ENCODE assay signal across 34 mouse cellular contexts in the genomic region with DNA sequence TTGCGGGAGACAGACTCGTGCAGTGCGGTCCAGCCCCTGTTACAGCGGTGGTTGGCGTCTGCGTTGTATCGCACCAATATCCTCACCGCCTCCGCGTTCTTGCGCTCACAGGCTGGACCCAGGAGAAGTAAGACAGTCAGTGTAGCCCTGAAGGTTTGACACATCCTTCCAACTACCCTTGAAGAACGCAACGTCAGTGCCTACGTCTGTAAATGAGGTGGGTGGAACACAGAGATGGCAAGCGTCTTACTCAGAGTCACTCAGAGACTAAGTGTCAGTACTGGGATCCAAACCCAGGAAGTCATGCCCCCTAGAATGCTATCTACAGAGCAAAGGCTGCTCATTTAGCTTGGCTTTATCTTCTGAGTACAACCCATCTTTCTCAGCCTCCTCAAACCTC. TPM values are rescaled to one million over a fixed set of nuclear protein-coding genes. Genes with fewer than 3 reads are reported as not detected.
DNase-seq lines count a peak whose midpoint lies in the region; ATAC-seq and TF ChIP-seq lines count a peak whose summit lies in the region.
"Had no signal": no experiment of that assay in that cellular context is flagged by ENCODE, and none has a peak within 500 bp of the region (broad histone marks: within the 10 kb centered on the region; RNA-seq: fewer than 3 reads in every experiment).

No protein-coding gene starts in this region.

- H3K27ac ChIP-seq in gastrocnemius, adult 2 months = peak overlapping the region; percentile 24; the same call in 1 of the 2 replicates
- peak overlapping the region; percentile 67; the same call in 1 of the 2 replicates for H3K27ac ChIP-seq in spleen, adult 2 months (ENCODE audit: insufficient read depth, low read length)
- no peak overlapping the region for H3K27ac ChIP-seq in layer of hippocampus, adult 2 months
- H3K27ac ChIP-seq in forebrain, postnatal 0 days (ENCODE audit: low read depth, low read length) = no peak overlapping the region
- H3K27ac ChIP-seq: forebrain, embryonic 13.5 days; hindbrain, embryonic 10.5 days; hindbrain, embryonic 15.5 days; intestine, embryonic 15.5 days; kidney, postnatal 0 days; limb, embryonic 10.5 days; limb, embryonic 15.5 days; liver, embryonic 13.5 days; midbrain, embryonic 12.5 days; neural tube, embryonic 13.5 days had no signal

- no peak for DNase-seq in gastrocnemius, adult 2 months
- DNase-seq in gastrocnemius, adult 18-20 months (ENCODE audit: low spot score) = no peak
- no peak for DNase-seq in spleen, adult 2 months (ENCODE audit: low read depth in 1 of 2, low spot score in 2 of 2)
- no peak for DNase-seq in spleen, postnatal 10 days (ENCODE audit: low spot score in 2 of 2)
- DNase-seq in naive thymus-derived CD4-positive, alpha-beta T cell, adult 2 months (ENCODE audit: low read depth) = peak; percentile 62
- no peak for DNase-seq in layer of hippocampus, adult 2 months (ENCODE audit: low spot score in 2 of 2)
- no peak for DNase-seq in forebrain, postnatal 0 days
- DNase-seq: adrenal gland, postnatal 36 days; cerebellum, adult 9-10 months; cerebellum, postnatal 36 days; gastrocnemius, postnatal 36 days; heart, adult 18-20 months; heart, postnatal 10 days; kidney, adult 2 months; layer of hippocampus, postnatal 36 days; liver, embryonic 13.5 days; lung, adult 18-20 months; lung, postnatal 4 days had no signal

- no peaks in the 10 kb centered on the region for H3K27me3 ChIP-seq in spleen, adult 2 months (ENCODE audit: control insufficient read depth, insufficient read depth, low read length)
- H3K27me3 ChIP-seq in forebrain, postnatal 0 days (ENCODE audit: insufficient read depth, low read length) = no peaks in the 10 kb centered on the region
- H3K27me3 ChIP-seq: forebrain, embryonic 13.5 days; intestine, embryonic 15.5 days; limb, embryonic 15.5 days; liver, embryonic 13.5 days had no signal

- no peaks in the 10 kb centered on the region for H3K9me3 ChIP-seq in forebrain, postnatal 0 days (ENCODE audit: low read length)
- H3K9me3 ChIP-seq: forebrain, embryonic 13.5 days; hindbrain, embryonic 10.5 days; hindbrain, embryonic 15.5 days; intestine, embryonic 15.5 days; limb, embryonic 10.5 days; limb, embryonic 15.5 days; liver, embryonic 13.5 days; megakaryocyte, embryonic 14.5 days; midbrain, embryonic 12.5 days; neural tube, embryonic 13.5 days had no signal

- peak; percentile 9 for ATAC-seq in CD4-positive, CD25-positive, alpha-beta regulatory T cell, adult 4 months
- ATAC-seq in forebrain, postnatal 0 days = no peak
- ATAC-seq: forebrain, embryonic 13.5 days; intestine, embryonic 15.5 days; lung, postnatal 0 days had no signal

- 92% methylated on average over 15 of the region's 15 CpGs for WGBS in spleen, adult 2 months
- WGBS in forebrain, postnatal 0 days = 95% methylated on average over 15 of the region's 15 CpGs

- TF ChIP-seq POLR2A in spleen, adult 2 months (IDR thresholded peaks at IDR 0.05; ENCODE audit: low read depth, low read length) = no peak

- H3K36me3 ChIP-seq in spleen, adult 2 months (ENCODE audit: control insufficient read depth, insufficient read depth, low read length) = no peaks in the 10 kb centered on the region
- H3K36me3 ChIP-seq in forebrain, postnatal 0 days (ENCODE audit: insufficient read depth) = no peaks in the 10 kb centered on the region
- H3K36me3 ChIP-seq: hindbrain, embryonic 10.5 days; hindbrain, embryonic 15.5 days; intestine, embryonic 15.5 days; limb, embryonic 10.5 days; limb, embryonic 15.5 days; liver, embryonic 13.5 days; midbrain, embryonic 12.5 days; neural tube, embryonic 13.5 days had no signal

- intact Hi-C loops in gastrocnemius, adult 2 months (cut with DNase I) = no loop called here

- H3K4me3 ChIP-seq in gastrocnemius, adult 2 months = no peak overlapping the region
- H3K4me3 ChIP-seq in spleen, adult 2 months (ENCODE audit: extremely low read depth, insufficient read depth, insufficient read length) = no peak overlapping the region
- no peak overlapping the region for H3K4me3 ChIP-seq in layer of hippocampus, adult 2 months
- no peak overlapping the region for H3K4me3 ChIP-seq in forebrain, postnatal 0 days (ENCODE audit: low read depth, low read length)
- H3K4me3 ChIP-seq: forebrain, embryonic 13.5 days; hindbrain, embryonic 10.5 days; hindbrain, embryonic 15.5 days; intestine, embryonic 15.5 days; limb, embryonic 10.5 days; limb, embryonic 15.5 days; liver, embryonic 13.5 days; megakaryocyte, embryonic 14.5 days; midbrain, embryonic 12.5 days; myocyte; neural tube, embryonic 13.5 days had no signal

- peaks cover 26% of the 10 kb centered on the region; the same call in 1 of the 2 replicates for H3K4me1 ChIP-seq in spleen, adult 2 months (ENCODE audit: control insufficient read depth, insufficient read depth, insufficient read length)
- H3K4me1 ChIP-seq in forebrain, postnatal 0 days (ENCODE audit: insufficient read depth) = no peaks in the 10 kb centered on the region
- H3K4me1 ChIP-seq: hindbrain, embryonic 15.5 days; liver, embryonic 13.5 days; neural tube, embryonic 13.5 days had no signal

- no peak for TF ChIP-seq CTCF in gastrocnemius, adult 2 months (IDR thresholded peaks at IDR 0.05)
- TF ChIP-seq CTCF in spleen, adult 2 months (IDR thresholded peaks at IDR 0.05; ENCODE audit: extremely low read depth, insufficient read depth, insufficient read length, insufficient replicate concordance) = no peak
- no peak for TF ChIP-seq CTCF in layer of hippocampus, adult 2 months (conservative IDR thresholded peaks at IDR 0.05)
- TF ChIP-seq CTCF in forebrain, postnatal 0 days (IDR thresholded peaks at IDR 0.05; ENCODE audit: low read depth) = no peak

- H3K4me2 ChIP-seq in forebrain, postnatal 0 days (ENCODE audit: low read depth) = no peak overlapping the region
- H3K4me2 ChIP-seq: forebrain, embryonic 13.5 days; hindbrain, embryonic 15.5 days; intestine, embryonic 15.5 days; limb, embryonic 15.5 days; liver, embryonic 13.5 days; midbrain, embryonic 12.5 days; neural tube, embryonic 13.5 days had no signal

- H3K9ac ChIP-seq in forebrain, postnatal 0 days = no peak overlapping the region
- H3K9ac ChIP-seq: forebrain, embryonic 13.5 days; hindbrain, embryonic 15.5 days; intestine, embryonic 15.5 days; limb, embryonic 15.5 days; liver, embryonic 13.5 days; midbrain, embryonic 12.5 days; neural tube, embryonic 13.5 days had no signal

RNA-seq across cellular contexts. Expression of a gene that starts 22.4 kb away (rescaled TPM):
- total RNA-seq in gastrocnemius, adult 2 months (2021) = 100 to 1,000 TPM; 548 to 725 TPM
- 100 to 1,000 TPM; 852 to 871 TPM for total RNA-seq in gastrocnemius, adult 18-20 months (2021)
- 128 and 216 TPM in 2 replicates for polyA plus RNA-seq in spleen, adult 2 months (2012; rRNA removed)
- 10 to 100 TPM; 25.2 to 31.4 TPM for polyA plus RNA-seq in CD4-positive, CD25-positive, alpha-beta regulatory T cell, adult 4 months (2017; shearing (Covaris generic))
- total RNA-seq in layer of hippocampus, adult 2 months (2021) = 1 to 10 TPM; 2.0 to 2.3 TPM
- 1.6 and 2.1 TPM in 2 replicates for total RNA-seq in forebrain, postnatal 0 days (2014; rRNA removed)
- polyA plus RNA-seq in forebrain, postnatal 0 days (2015; fragmentation: Nextera tagmentation; extraction: Ambion mirVana) = 1.5 and 1.6 TPM in 2 replicates

RNA-seq across cellular contexts. Expression of a gene that starts 22.7 kb away (rescaled TPM):
- not detected for total RNA-seq in gastrocnemius, adult 2 months (2021)
- total RNA-seq in gastrocnemius, adult 18-20 months (2021) = not detected
- not detected in 2 replicates for polyA plus RNA-seq in spleen, adult 2 months (2012; rRNA removed)
- not detected for polyA plus RNA-seq in CD4-positive, CD25-positive, alpha-beta regulatory T cell, adult 4 months (2017; shearing (Covaris generic))
- 1 to 10 TPM; 1.5 to 2.3 TPM for total RNA-seq in layer of hippocampus, adult 2 months (2021)
- total RNA-seq in forebrain, postnatal 0 days (2014; rRNA removed) = 10.0 and 10.7 TPM in 2 replicates
- 6.9 and 9.1 TPM in 2 replicates for polyA plus RNA-seq in forebrain, postnatal 0 days (2015; fragmentation: Nextera tagmentation; extraction: Ambion mirVana)
- total RNA-seq: adrenal gland, adult 18-20 months; adrenal gland, postnatal 36 days; gastrocnemius, postnatal 36 days; heart, adult 18-20 months; heart, postnatal 10 days had no signal
- polyA plus RNA-seq: C2C12; kidney, postnatal 0 days; limb, embryonic 10.5 days; limb, embryonic 15.5 days; liver, embryonic 13.5 days; myocyte; stomach, embryonic 16.5 days had no signal

RNA-seq across cellular contexts. Expression of a gene that starts 55.1 kb away (rescaled TPM):
- total RNA-seq in gastrocnemius, adult 2 months (2021) = 1 to 10 TPM; 5.7 to 7.3 TPM
- 10 to 100 TPM; 11.2 to 15.5 TPM for total RNA-seq in gastrocnemius, adult 18-20 months (2021)
- 4.9 and 5.7 TPM in 2 replicates for polyA plus RNA-seq in spleen, adult 2 months (2012; rRNA removed)
- 1 to 10 TPM; 1.4 to 1.5 TPM for polyA plus RNA-seq in CD4-positive, CD25-positive, alpha-beta regulatory T cell, adult 4 months (2017; shearing (Covaris generic))
- total RNA-seq in layer of hippocampus, adult 2 months (2021) = 10 to 100 TPM; 45.2 to 48.6 TPM
- total RNA-seq in forebrain, postnatal 0 days (2014; rRNA removed) = 22.2 and 26.5 TPM in 2 replicates
- polyA plus RNA-seq in forebrain, postnatal 0 days (2015; fragmentation: Nextera tagmentation; extraction: Ambion mirVana) = 18.9 and 21.3 TPM in 2 replicates

Comparison
In these comparisons a context has a peak if more than half of its experiments do, and no peak if none do; other contexts are left out.
1. H3K27ac ChIP-seq: peak in gastrocnemius, adult 2 months (single experiment) and spleen, adult 2 months (single experiment); none in layer of hippocampus, adult 2 months (single experiment) and forebrain, postnatal 0 days (single experiment).
2. RNA of a gene that starts 22.4 kb away (total RNA-seq): 852 to 871 TPM in gastrocnemius, adult 18-20 months and 548 to 725 TPM in gastrocnemius, adult 2 months; 2.0 to 2.3 TPM in layer of hippocampus, adult 2 months and 1.6 to 2.1 TPM in forebrain, postnatal 0 days; every median in the first group is over 100 times any median in the second.